Mouse (Mus musculus) ES-Bruce4 (cell line): ENCODE measurements around the gene Nup153. TPM values are rescaled to one million over a fixed set of nuclear protein-coding genes. Genes with fewer than 3 reads are reported as not detected.

ENCODE experiments used
- H3K27ac ChIP-seq: 2 replicates; pipeline ENCODE4 v1.5.1; 2012; ENCODE audit warnings: low read length, inconsistent platforms; ENCODE audit not compliant: insufficient read depth
- H3K27me3 ChIP-seq: 2 replicates; pipeline ENCODE4 v1.6.1; 2012; ENCODE audit warnings: mild to moderate bottlenecking, low read length, inconsistent platforms; ENCODE audit not compliant: control insufficient read depth, poor library complexity, insufficient read depth, severe bottlenecking
- H3K36me3 ChIP-seq: 2 replicates; pipeline ENCODE4 v1.6.1; 2012; ENCODE audit warnings: inconsistent platforms, mild to moderate bottlenecking, low read length, moderate library complexity; ENCODE audit not compliant: control insufficient read depth, poor library complexity, insufficient read depth, severe bottlenecking
- H3K4me1 ChIP-seq: one replicate; pipeline ENCODE4 v1.8.1; 2011; ENCODE audit warnings: low read length; ENCODE audit not compliant: control insufficient read depth, insufficient read depth
- H3K4me3 ChIP-seq: 2 replicates; pipeline ENCODE4 v1.5.1; 2011; ENCODE audit warnings: low read depth, mild to moderate bottlenecking, low read length
- H3K9ac ChIP-seq: 2 replicates; pipeline ENCODE4 v1.6.1; 2012; ENCODE audit warnings: low read depth, mild to moderate bottlenecking, inconsistent platforms; ENCODE audit not compliant: poor library complexity, severe bottlenecking
- H3K9me3 ChIP-seq: replicated peaks from 2 replicates; pipeline ENCODE4 v1.6.1; 2012; ENCODE audit warnings: mild to moderate bottlenecking, low read length, inconsistent platforms; ENCODE audit not compliant: control insufficient read depth, poor library complexity, insufficient read depth, severe bottlenecking
- CTCF ChIP-seq: IDR thresholded peaks from one replicate; pipeline ENCODE4 v1.8.1; 2011; ENCODE audit warnings: low read depth, low read length
- EP300 ChIP-seq: IDR thresholded peaks from 2 replicates; pipeline ENCODE4 v1.6.1; 2011; ENCODE audit warnings: low read depth, low read length; ENCODE audit not compliant: insufficient read depth
- POLR2A ChIP-seq: IDR thresholded peaks from one replicate; pipeline ENCODE4 v1.8.1; 2011; ENCODE audit warnings: low read length; ENCODE audit not compliant: insufficient read depth
- polyA plus RNA-seq: library from polyadenylated mRNA; stranded (reverse); fragments of >200 nt; gene quantifications from 2 replicates; pipeline ENCODE4 v1.2.4, GENCODE M21; 2011; ENCODE audit warnings: low read depth; ENCODE audit not compliant: missing spikeins, insufficient read depth, insufficient read length

Gene Nup153
- polyA plus RNA-seq, 1 experiment: 232 TPM

DNA sequence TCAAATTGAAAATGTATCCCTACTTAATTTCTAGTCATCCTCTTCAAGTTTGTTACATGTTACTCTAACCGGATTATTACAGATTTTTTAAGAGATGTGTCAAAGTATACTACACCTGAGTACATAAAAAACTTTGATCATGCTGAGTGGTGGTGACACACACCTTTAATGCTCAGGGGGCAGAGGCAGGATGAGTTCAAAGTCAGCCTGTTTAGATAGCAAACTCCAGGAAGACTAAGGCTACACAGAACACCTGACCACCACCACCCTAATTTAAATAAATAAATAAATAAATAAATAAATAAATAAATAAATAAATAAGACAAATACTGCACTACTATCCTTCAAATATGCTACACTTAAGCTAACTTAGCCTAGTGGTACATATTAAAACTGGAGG, 31.8 kb downstream of the Nup153 start:
- H3K9ac ChIP-seq: no peak overlapping the region
- H3K27ac ChIP-seq: no peak overlapping the region
- TF ChIP-seq EP300: no peak
- no peak for TF ChIP-seq CTCF
- TF ChIP-seq POLR2A: no peak
- peaks cover 3% of the 10 kb centered on the region for H3K4me1 ChIP-seq
- H3K36me3 ChIP-seq: peaks cover 55% of the 10 kb centered on the region
- H3K9me3 ChIP-seq: no peaks in the 10 kb centered on the region
- H3K27me3 ChIP-seq: no peaks in the 10 kb centered on the region
- no peak overlapping the region for H3K4me3 ChIP-seq

DNA sequence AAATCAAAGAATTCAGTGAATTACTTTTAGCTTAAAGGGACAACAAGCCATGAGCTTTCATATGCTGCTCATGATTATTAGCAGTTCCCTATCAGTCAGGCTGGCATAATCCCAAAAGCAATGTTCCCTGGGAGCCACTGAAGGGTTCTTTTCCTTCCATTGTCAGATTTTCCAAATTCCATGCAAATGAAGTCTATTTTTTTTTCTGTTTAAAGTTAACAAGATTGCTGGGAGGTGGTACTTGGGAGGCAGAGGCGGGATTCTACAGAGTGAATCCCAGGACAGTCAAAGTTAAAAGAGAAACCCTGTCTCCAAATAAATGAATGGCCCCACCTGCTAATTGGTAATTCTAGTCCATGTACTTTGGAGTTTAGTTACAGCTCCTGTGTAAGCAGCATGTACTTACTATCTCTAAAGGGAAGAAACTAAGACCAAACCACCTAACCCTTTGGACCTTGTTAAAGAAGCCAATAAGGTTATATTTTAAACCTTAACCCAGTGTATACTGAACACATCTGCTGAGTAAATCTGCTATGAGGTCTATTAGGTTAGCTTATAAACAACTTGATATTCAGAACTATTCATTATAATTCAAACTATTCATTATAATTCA, 32.3 kb downstream of the Nup153 start:
- no peak for TF ChIP-seq CTCF
- TF ChIP-seq EP300: no peak
- no peak for TF ChIP-seq POLR2A
- Histone ChIP-seq H3K27me3 (no peaks in the 10 kb centered on the region), H3K4me3 (no peak overlapping the region), H3K4me1 (peaks cover 3% of the 10 kb centered on the region), H3K27ac (peak overlapping the region; percentile 56), H3K36me3 (peaks cover 52% of the 10 kb centered on the region), H3K9ac (no peak overlapping the region), H3K9me3 (no peaks in the 10 kb centered on the region)

DNA sequence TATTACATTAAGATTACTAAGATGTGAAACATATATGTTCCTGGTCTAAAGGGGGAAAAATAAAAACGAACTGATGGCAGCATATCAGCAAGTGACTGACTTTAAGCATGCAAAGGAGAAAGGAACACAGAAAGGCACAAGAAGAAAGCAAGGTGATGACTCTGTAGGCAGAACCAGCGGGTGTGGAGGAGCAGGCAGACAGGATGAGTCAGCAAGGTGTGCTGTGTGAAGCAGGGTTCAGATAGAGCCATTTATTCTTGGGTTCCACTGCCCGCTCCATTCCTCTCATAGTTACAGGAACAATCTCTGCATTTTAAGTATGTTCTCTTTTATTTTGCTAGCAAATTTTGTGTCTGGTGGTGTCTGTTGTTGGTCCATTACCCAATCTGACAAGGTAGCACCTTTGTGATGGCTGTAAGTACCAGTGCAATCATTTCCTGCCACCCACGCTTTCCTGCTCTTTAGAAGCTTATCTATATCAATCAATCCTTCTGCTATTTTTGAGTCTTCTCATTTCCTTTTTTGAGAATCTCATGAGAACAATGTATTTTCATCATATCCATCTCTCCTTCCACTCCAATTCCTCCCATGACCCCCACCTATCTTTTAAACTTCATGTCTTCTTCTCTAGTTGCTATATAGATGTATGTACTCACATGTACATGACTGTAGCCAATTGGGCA, 37.0 kb downstream of the Nup153 start:
- Histone ChIP-seq H3K9me3 (no peaks in the 10 kb centered on the region), H3K36me3 (peaks cover 71% of the 10 kb centered on the region)
- no peak for TF ChIP-seq CTCF
- TF ChIP-seq EP300: no peak
- no peak for TF ChIP-seq POLR2A

DNA sequence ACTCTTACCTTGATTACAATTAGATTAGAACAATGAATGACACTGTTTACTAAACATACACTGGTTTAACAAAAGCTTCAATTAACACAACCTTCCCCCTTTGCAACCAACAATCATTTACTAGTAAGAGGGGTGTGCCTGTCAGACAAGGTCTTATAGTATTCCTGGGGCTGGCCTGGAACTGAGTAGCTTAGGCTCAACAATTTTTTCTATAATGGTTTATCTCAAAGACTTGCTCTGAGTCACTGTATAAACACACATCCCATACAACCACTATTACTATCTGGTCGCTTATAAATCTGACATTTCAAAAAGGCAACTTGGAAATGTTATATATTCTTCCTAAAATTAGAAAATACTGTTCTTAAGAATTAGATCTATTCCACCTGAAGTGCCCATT, 44.4 kb downstream of the Nup153 start:
- Histone ChIP-seq H3K4me1 (no peaks in the 10 kb centered on the region), H3K4me3 (no peak overlapping the region), H3K9ac (no peak overlapping the region), H3K36me3 (peaks cover 71% of the 10 kb centered on the region), H3K9me3 (no peaks in the 10 kb centered on the region), H3K27ac (no peak overlapping the region), H3K27me3 (no peaks in the 10 kb centered on the region)
- TF ChIP-seq CTCF (no peak), POLR2A (no peak), EP300 (no peak)

More for the DNA sequence above, 37.0 kb downstream of the Nup153 start:
- Histone ChIP-seq H3K4me3 (no peak overlapping the region), H3K4me1 (peaks cover 2% of the 10 kb centered on the region), H3K27me3 (no peaks in the 10 kb centered on the region), H3K27ac (peak overlapping the region; percentile 51; the same call in 1 of the 2 replicates), H3K9ac (no peak overlapping the region)

DNA sequence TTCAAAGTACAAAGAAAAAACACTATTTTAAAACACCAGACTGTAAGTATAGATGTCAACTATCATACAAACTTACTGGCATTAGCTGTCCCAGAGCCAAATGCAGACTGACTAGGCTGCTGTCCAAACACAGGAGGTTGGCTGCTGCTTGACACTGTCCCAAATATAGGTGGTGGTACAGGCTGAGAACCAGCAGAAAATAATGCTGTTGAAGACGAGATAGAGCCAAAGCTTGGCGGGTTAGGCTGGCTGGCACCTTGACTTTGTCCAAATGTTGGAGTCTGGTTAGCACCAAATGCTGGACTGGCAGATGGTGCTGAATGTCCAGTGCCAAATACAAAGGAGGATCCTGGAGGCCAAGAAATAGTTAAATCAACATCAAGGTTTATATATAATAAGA, 44.8 kb downstream of the Nup153 start:
- no peak overlapping the region for H3K4me3 ChIP-seq
- H3K9me3 ChIP-seq: no peaks in the 10 kb centered on the region
- H3K36me3 ChIP-seq: peaks cover 70% of the 10 kb centered on the region
- H3K27ac ChIP-seq: no peak overlapping the region
- no peaks in the 10 kb centered on the region for H3K27me3 ChIP-seq
- H3K9ac ChIP-seq: no peak overlapping the region
- H3K4me1 ChIP-seq: no peaks in the 10 kb centered on the region
- TF ChIP-seq CTCF (no peak), EP300 (no peak), POLR2A (no peak)

DNA sequence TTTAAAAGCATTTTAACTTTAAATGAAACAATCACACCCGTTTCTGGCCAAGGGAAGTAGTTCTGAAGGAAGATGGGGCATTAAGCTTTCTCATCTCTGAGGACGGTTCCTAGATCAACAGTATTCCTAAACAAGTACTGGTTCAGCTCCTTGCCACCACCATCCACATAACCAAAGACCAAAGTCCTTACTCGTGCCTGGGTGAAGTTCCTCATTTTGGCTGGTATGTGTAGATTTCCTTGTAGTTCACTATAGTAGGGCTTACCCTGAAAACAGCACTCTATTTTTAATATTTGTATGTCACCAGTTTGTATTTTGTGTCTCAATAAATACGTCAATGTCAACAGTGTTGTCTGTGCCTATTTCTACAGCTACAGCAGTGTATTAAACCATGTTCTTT, 50.0 kb downstream of the Nup153 start:
- TF ChIP-seq EP300: no peak
- TF ChIP-seq CTCF: no peak
- TF ChIP-seq POLR2A: no peak
- Histone ChIP-seq H3K4me3 (no peak overlapping the region), H3K9me3 (no peaks in the 10 kb centered on the region), H3K4me1 (no peaks in the 10 kb centered on the region), H3K36me3 (peaks cover 51% of the 10 kb centered on the region), H3K27ac (no peak overlapping the region), H3K9ac (no peak overlapping the region), H3K27me3 (no peaks in the 10 kb centered on the region)
